Mouse (Mus musculus): ENCODE data around the gene Ccdc170.
"Not testable (repeated sequence)": the region's sequence is repeated elsewhere in the genome, so short reads cannot be mapped to it uniquely, and the experiment has no call there.

Ccdc170 gene

GRCm38 (mm10) chr10:4482355-4482754, at the start of gene Ccdc170:
TSS of gene Ccdc170 (plus strand) at chr10:4482502.
- peak; percentile 38 for DNase-seq (ENCODE audit: low spot score)

- peak; percentile 76 for DNase-seq (ENCODE audit: low spot score)
These were observed 49.1 kb upstream of the Ccdc170 start for GRCm38 (mm10) chr10:4432996-4433755.

DNA sequence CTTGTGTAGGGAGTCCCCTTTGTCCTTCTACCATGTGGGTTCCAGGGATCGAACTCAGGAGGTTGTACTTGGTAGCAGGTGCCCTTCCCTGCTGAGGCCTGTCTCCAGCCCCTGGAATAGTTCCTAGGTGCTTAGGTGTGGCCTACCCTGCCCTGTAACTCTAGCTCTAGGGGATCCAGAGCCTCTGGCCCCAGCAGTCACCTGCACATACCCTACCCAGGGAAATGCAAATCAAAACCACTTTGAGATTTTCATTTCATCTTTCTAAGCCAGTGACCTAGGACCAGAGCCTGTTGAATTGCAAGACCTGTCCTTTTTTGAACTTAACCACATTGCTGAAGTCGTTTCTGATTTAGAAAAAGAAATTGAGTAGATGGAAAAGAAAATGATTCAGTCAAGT, 48.4 kb upstream of the Ccdc170 start:
- not testable (repeated sequence) for DNase-seq (ENCODE audit: low spot score)

DNA sequence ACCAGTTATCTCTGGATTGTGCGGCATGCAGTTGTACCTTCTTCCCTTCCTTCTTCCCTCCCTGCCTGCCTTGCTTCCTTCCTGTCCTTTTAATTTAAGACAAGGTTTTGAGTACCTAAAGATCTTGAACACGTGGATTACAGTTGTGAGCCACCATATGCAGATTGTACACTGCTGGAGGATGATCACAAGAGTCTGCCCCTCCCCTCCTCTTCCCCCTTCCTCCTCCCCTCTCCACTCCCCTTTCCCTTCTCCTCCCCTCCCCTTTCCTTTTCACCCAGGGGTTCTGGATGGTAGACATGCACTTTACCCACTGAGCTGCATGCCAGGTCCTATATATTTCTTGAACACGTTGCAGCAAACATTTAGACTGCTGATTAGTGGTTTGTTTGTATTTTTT, 46.9 kb upstream of the Ccdc170 start:
- DNase-seq (ENCODE audit: low spot score): no peak

GRCm38 (mm10) chr10:4456409-4456808, 25.9 kb upstream of the Ccdc170 start:
- no peak for DNase-seq (ENCODE audit: low spot score)

GRCm38 (mm10) chr10:4460201-4460600, 22.1 kb upstream of the Ccdc170 start:
- DNase-seq (ENCODE audit: low spot score): no peak

GRCm38 (mm10) chr10:4465799-4466198, 16.5 kb upstream of the Ccdc170 start:
- DNase-seq (ENCODE audit: low spot score): no peak

GRCm38 (mm10) chr10:4469406-4469805, 12.9 kb upstream of the Ccdc170 start:
- no peak for DNase-seq (ENCODE audit: low spot score)

GRCm38 (mm10) chr10:4473591-4473993, 8.7 kb upstream of the Ccdc170 start:
- no peak for DNase-seq (ENCODE audit: low spot score)

- no peak for DNase-seq (ENCODE audit: low spot score)
These were observed 6.9 kb upstream of the Ccdc170 start for GRCm38 (mm10) chr10:4475431-4475830.

- no peak for DNase-seq (ENCODE audit: low spot score)
These were observed 5.7 kb upstream of the Ccdc170 start for GRCm38 (mm10) chr10:4476604-4477003.

- DNase-seq (ENCODE audit: low spot score): no peak
These were observed 1.4 kb upstream of the Ccdc170 start for GRCm38 (mm10) chr10:4480929-4481328.

- DNase-seq (ENCODE audit: low spot score): no peak
These were observed 607 bp upstream of the Ccdc170 start for GRCm38 (mm10) chr10:4481695-4482094.

- no peak for DNase-seq (ENCODE audit: low spot score)
These were observed 1.5 kb downstream of the Ccdc170 start for GRCm38 (mm10) chr10:4483848-4484247.

DNA sequence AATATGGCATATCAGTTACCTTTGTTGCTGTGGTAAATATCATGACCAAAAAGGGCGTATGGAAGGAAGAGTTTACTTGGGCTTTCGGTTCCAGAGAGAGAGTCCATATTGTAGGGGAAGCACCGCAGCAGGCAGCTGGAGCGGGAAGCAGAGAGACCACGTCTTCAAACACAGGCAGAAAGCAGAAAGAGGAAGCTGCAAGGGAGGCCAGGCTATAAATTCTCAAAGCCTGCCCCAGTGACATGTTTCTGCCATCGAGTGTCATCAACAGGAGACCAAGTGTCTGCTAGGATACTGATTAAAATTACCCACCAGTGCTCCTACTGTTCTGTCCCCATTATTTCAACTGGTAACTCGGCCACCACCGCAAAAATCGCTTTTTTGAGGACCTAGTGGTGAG, 2.7 kb downstream of the Ccdc170 start:
- DNase-seq (ENCODE audit: low spot score): no peak

DNA sequence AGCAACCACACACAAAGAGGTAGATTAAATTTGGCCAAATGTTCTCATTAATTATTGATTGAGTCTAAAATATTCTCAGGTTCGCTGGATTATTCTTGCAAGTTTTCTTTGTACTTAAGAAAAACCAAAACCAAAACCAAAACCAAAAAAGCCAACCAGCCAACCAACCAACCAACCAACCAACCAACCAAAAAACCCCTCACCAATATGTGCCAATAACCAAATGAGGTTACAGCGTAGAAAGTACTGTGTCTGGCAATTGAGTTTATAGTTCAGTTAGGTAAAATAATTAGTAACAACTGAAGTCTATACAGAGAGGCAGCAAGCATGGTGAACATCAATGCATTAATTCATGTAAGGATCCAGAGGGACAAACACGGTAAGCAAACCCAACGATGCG, 7.6 kb downstream of the Ccdc170 start:
- DNase-seq (ENCODE audit: low spot score): no peak

DNA sequence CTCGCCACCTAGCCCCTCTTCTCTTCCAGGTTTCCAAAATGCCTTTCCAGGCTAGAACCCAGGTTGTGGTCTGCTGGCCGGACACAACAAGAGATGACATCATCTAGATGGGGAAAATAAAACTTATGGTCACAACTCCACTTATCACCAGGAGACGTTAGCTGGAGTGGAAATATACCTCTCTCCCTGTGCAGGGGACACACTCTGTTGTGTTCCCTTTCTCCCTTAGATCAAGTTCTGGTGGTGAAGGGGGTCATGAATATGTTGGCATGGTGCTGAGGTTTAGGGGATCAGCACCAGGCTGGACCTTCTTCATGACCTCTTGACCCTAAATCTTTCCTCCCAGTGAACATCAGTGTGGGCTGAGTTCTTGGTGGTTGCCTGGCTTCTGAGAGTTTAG, 9.0 kb downstream of the Ccdc170 start:
- DNase-seq (ENCODE audit: low spot score): no peak

- DNase-seq (ENCODE audit: low spot score): no peak
These were observed 9.7 kb downstream of the Ccdc170 start for GRCm38 (mm10) chr10:4492045-4492444.

GRCm38 (mm10) chr10:4492909-4493308, 10.6 kb downstream of the Ccdc170 start:
- no peak for DNase-seq (ENCODE audit: low spot score)

DNA sequence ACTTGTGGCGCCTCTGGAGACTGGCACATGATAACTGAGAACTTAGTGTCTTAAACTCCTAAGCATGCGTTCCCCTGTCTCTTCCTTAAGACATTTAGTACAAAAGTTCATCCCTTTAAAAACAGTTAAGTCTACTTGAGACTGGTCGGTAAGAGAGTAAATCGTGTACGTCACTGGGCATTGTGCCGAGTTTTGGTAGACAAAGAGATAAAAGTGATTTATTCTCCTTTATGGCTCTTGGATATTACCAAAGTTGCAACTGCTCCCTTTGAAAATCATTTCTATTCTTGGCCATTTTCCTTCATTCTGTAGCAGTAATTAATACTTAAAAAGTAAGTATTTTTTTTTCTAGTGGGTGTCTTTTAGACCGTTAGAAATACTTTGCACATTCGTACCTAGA, 20.9 kb downstream of the Ccdc170 start:
- no peak for DNase-seq (ENCODE audit: low spot score)

GRCm38 (mm10) chr10:4512725-4513124, 30.4 kb downstream of the Ccdc170 start:
- DNase-seq (ENCODE audit: low spot score): no peak

DNA sequence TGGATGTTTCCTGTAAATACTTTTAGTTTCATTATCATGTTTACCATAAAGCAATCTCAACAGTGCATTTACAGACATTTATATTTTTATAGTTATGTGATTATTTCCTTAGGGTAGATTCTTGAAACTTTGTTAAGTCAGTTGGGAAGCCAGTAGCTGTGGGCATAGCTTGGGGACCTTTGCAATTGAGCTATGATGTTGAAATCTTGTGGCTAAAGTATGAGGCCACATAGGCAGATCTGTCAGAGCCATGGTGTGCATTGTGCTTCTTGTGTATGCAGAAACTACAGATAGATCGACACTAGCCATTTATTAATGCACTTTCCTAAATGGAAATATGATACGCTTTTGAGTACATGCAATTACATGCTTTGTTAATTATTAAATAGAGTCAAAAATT, 35.3 kb downstream of the Ccdc170 start:
- no peak for DNase-seq (ENCODE audit: low spot score)

- no peak for DNase-seq (ENCODE audit: low spot score)
These were observed 37.3 kb downstream of the Ccdc170 start for GRCm38 (mm10) chr10:4519645-4520044.

- peak; percentile 36 for DNase-seq (ENCODE audit: low spot score)
These were observed 38.2 kb downstream of the Ccdc170 start for GRCm38 (mm10) chr10:4520394-4521102.
